Mouse (Mus musculus) erythroblast, adult 5-6 weeks (primary cell): ENCODE results near the gene Xpr1. TPM values are rescaled to one million over a fixed set of nuclear protein-coding genes. Genes with fewer than 3 reads are reported as not detected.

ENCODE experiments used
- ATAC-seq: replicated peaks from 2 replicates; pipeline ENCODE4 v1.8.0; 2016; ENCODE audit warnings: moderate number of reproducible peaks, mild to moderate bottlenecking, moderate TSS enrichment, inconsistent platforms; ENCODE audit not compliant: poor library complexity, low FRiP score, severe bottlenecking
- total RNA-seq, 2 experiments: library from RNA; stranded (forward) in 1 of 2; stranded (reverse) in 1 of 2; fragments of 150-400 nt in 1 of 2; fragments of 200-764, 138-1000 nt in 1 of 2; gene quantifications; 2 replicates each; pipeline versions ENCODE4 v1.2.3 to v1.2.4; 2015 to 2017; ENCODE audit warnings: low replicate concordance in 2 of 2

Xpr1 gene
- total RNA-seq, 2 experiments from 2014 or later = 10.3 to 24.2 TPM

- ATAC-seq = no peak
These were observed 180.8 kb downstream of the Xpr1 start for GRCm38 (mm10) chr1:155236306-155237024.

GRCm38 (mm10) chr1:155235641-155236040, 181.6 kb downstream of the Xpr1 start:
- ATAC-seq = no peak

GRCm38 (mm10) chr1:155233931-155234607, 183.1 kb downstream of the Xpr1 start:
- no peak for ATAC-seq

GRCm38 (mm10) chr1:155233378-155233777, 183.8 kb downstream of the Xpr1 start:
- ATAC-seq = no peak

GRCm38 (mm10) chr1:155232786-155233185, 184.4 kb downstream of the Xpr1 start:
- no peak for ATAC-seq

GRCm38 (mm10) chr1:155232385-155232784, 184.8 kb downstream of the Xpr1 start:
- ATAC-seq = no peak

- ATAC-seq = no peak
These were observed 187.5 kb downstream of the Xpr1 start for GRCm38 (mm10) chr1:155229464-155230411.

Other genes with a start within 250 kb of the Xpr1 start
- not detected in 2 replicates for gene BC034090, start 173.0 kb downstream of the Xpr1 start, total RNA-seq (2015; ENCODE audit: low replicate concordance)
- gene BC034090, start 173.0 kb downstream of the Xpr1 start, total RNA-seq (2017; ENCODE audit: low replicate concordance) = not detected in 2 replicates
- gene Acbd6, start 140.7 kb upstream of the Xpr1 start, total RNA-seq (2015; ENCODE audit: low replicate concordance) = 5.6 and 11.0 TPM in 2 replicates
- gene Acbd6, start 140.7 kb upstream of the Xpr1 start, total RNA-seq (2017; ENCODE audit: low replicate concordance) = 4.0 and 11.7 TPM in 2 replicates